Mouse (Mus musculus): ENCODE measurements around the gene Gm17349. TPM values are rescaled to one million over a fixed set of nuclear protein-coding genes. Genes with fewer than 3 reads are reported as not detected.

The Gm17349 gene
- polyA plus RNA-seq, 1 experiment from 2014 or later = 3.0 TPM

- Histone ChIP-seq H3K4me1 (replicated peaks; ENCODE audit: control insufficient read depth, insufficient read depth, low read length) (no peaks in the 10 kb centered on the region), H3K9me3 (ENCODE audit: control insufficient read depth) (no peaks in the 10 kb centered on the region), H3K4me3 (ENCODE audit: low read depth, low read length) (no peak overlapping the region), H3K4me2 (replicated peaks; ENCODE audit: low read depth) (no peak overlapping the region), H3K27ac (ENCODE audit: low read depth, low read length) (peak overlapping the region; percentile 64; the same call in 1 of the 2 replicates), H3K9ac (ENCODE audit: low read depth, low read length) (no peak overlapping the region), H3K36me3 (ENCODE audit: control insufficient read depth, insufficient read depth) (peaks cover 36% of the 10 kb centered on the region), H3K27me3 (replicated peaks; ENCODE audit: control insufficient read depth, insufficient read depth, low read length) (no peaks in the 10 kb centered on the region)
- TF ChIP-seq CTCF (IDR thresholded peaks at IDR 0.05; ENCODE audit: low read depth) = no peak
- 59% methylated on average over 11 of the region's 11 CpGs for WGBS
- ATAC-seq = no peak
These were observed 10.9 kb upstream of the Gm17349 start for GRCm38 (mm10) chr15:99715982-99716746.

- Histone ChIP-seq H3K4me1 (replicated peaks; ENCODE audit: control insufficient read depth, insufficient read depth, low read length) (no peaks in the 10 kb centered on the region), H3K27ac (ENCODE audit: low read depth, low read length) (0 out of 2 replicates have a peak overlapping the region, but pooled peaks have one; percentile 16), H3K27me3 (replicated peaks; ENCODE audit: control insufficient read depth, insufficient read depth, low read length) (no peaks in the 10 kb centered on the region), H3K9me3 (ENCODE audit: control insufficient read depth) (no peaks in the 10 kb centered on the region), H3K4me2 (replicated peaks; ENCODE audit: low read depth) (no peak overlapping the region), H3K36me3 (ENCODE audit: control insufficient read depth, insufficient read depth) (peaks cover 36% of the 10 kb centered on the region), H3K9ac (ENCODE audit: low read depth, low read length) (no peak overlapping the region), H3K4me3 (ENCODE audit: low read depth, low read length) (no peak overlapping the region)
- no peak for TF ChIP-seq CTCF (IDR thresholded peaks at IDR 0.05; ENCODE audit: low read depth)
- ATAC-seq = peak; percentile 39; the same call in 1 of the 2 replicates
- 56% methylated on average over 13 of the region's 13 CpGs for WGBS
These were observed 10.1 kb upstream of the Gm17349 start for GRCm38 (mm10) chr15:99715361-99715865.

GRCm38 (mm10) chr15:99714858-99715257 lies 9.6 kb upstream of the Gm17349 start:
- H3K4me2 ChIP-seq (replicated peaks; ENCODE audit: low read depth) = no peak overlapping the region
- H3K4me1 ChIP-seq (replicated peaks; ENCODE audit: control insufficient read depth, insufficient read depth, low read length) = no peaks in the 10 kb centered on the region
- no peaks in the 10 kb centered on the region for H3K27me3 ChIP-seq (replicated peaks; ENCODE audit: control insufficient read depth, insufficient read depth, low read length)
- TF ChIP-seq CTCF (IDR thresholded peaks at IDR 0.05; ENCODE audit: low read depth) = peak; percentile 95
- peaks cover 41% of the 10 kb centered on the region for H3K36me3 ChIP-seq (ENCODE audit: control insufficient read depth, insufficient read depth)
- no peak overlapping the region for H3K4me3 ChIP-seq (ENCODE audit: low read depth, low read length)
- no peak overlapping the region for H3K9ac ChIP-seq (ENCODE audit: low read depth, low read length)
- 44% methylated on average over 7 of the region's 7 CpGs for WGBS
- H3K9me3 ChIP-seq (ENCODE audit: control insufficient read depth) = no peaks in the 10 kb centered on the region
- peak; percentile 9; the same call in 1 of the 2 replicates for ATAC-seq
- 0 out of 2 replicates have a peak overlapping the region, but pooled peaks have one; percentile 16 for H3K27ac ChIP-seq (ENCODE audit: low read depth, low read length)

GRCm38 (mm10) chr15:99714206-99714605 lies 8.9 kb upstream of the Gm17349 start:
- H3K36me3 ChIP-seq (ENCODE audit: control insufficient read depth, insufficient read depth) = peaks cover 47% of the 10 kb centered on the region
- no peaks in the 10 kb centered on the region for H3K9me3 ChIP-seq (ENCODE audit: control insufficient read depth)
- no peak for TF ChIP-seq CTCF (IDR thresholded peaks at IDR 0.05; ENCODE audit: low read depth)
- 78% methylated on average over 4 of the region's 4 CpGs for WGBS
- no peaks in the 10 kb centered on the region for H3K27me3 ChIP-seq (replicated peaks; ENCODE audit: control insufficient read depth, insufficient read depth, low read length)
- H3K27ac ChIP-seq (ENCODE audit: low read depth, low read length) = no peak overlapping the region
- H3K4me2 ChIP-seq (replicated peaks; ENCODE audit: low read depth) = no peak overlapping the region
- no peak overlapping the region for H3K4me3 ChIP-seq (ENCODE audit: low read depth, low read length)
- no peaks in the 10 kb centered on the region for H3K4me1 ChIP-seq (replicated peaks; ENCODE audit: control insufficient read depth, insufficient read depth, low read length)
- no peak overlapping the region for H3K9ac ChIP-seq (ENCODE audit: low read depth, low read length)
- ATAC-seq = no peak

- Histone ChIP-seq H3K9ac (ENCODE audit: low read depth, low read length) (no peak overlapping the region), H3K4me2 (replicated peaks; ENCODE audit: low read depth) (no peak overlapping the region), H3K4me3 (ENCODE audit: low read depth, low read length) (no peak overlapping the region), H3K9me3 (ENCODE audit: control insufficient read depth) (no peaks in the 10 kb centered on the region), H3K36me3 (ENCODE audit: control insufficient read depth, insufficient read depth) (peaks cover 53% of the 10 kb centered on the region), H3K4me1 (replicated peaks; ENCODE audit: control insufficient read depth, insufficient read depth, low read length) (no peaks in the 10 kb centered on the region), H3K27ac (ENCODE audit: low read depth, low read length) (no peak overlapping the region), H3K27me3 (replicated peaks; ENCODE audit: control insufficient read depth, insufficient read depth, low read length) (no peaks in the 10 kb centered on the region)
- 89% methylated on average over 3 of the region's 3 CpGs for WGBS
- no peak for TF ChIP-seq CTCF (IDR thresholded peaks at IDR 0.05; ENCODE audit: low read depth)
- no peak for ATAC-seq
These were observed 8.3 kb upstream of the Gm17349 start for GRCm38 (mm10) chr15:99713569-99713968.

GRCm38 (mm10) chr15:99712666-99713559 lies 7.6 kb upstream of the Gm17349 start:
- no peaks in the 10 kb centered on the region for H3K4me1 ChIP-seq (replicated peaks; ENCODE audit: control insufficient read depth, insufficient read depth, low read length)
- H3K4me3 ChIP-seq (ENCODE audit: low read depth, low read length) = no peak overlapping the region
- peak overlapping the region; percentile 54 for H3K27ac ChIP-seq (ENCODE audit: low read depth, low read length)
- H3K27me3 ChIP-seq (replicated peaks; ENCODE audit: control insufficient read depth, insufficient read depth, low read length) = no peaks in the 10 kb centered on the region
- H3K9ac ChIP-seq (ENCODE audit: low read depth, low read length) = no peak overlapping the region
- H3K9me3 ChIP-seq (ENCODE audit: control insufficient read depth) = no peaks in the 10 kb centered on the region
- peaks cover 60% of the 10 kb centered on the region for H3K36me3 ChIP-seq (ENCODE audit: control insufficient read depth, insufficient read depth)
- TF ChIP-seq CTCF (IDR thresholded peaks at IDR 0.05; ENCODE audit: low read depth) = 0 out of 2 replicates have a peak, but pooled peaks have one; percentile 1
- H3K4me2 ChIP-seq (replicated peaks; ENCODE audit: low read depth) = no peak overlapping the region
- no peak for ATAC-seq
- 64% methylated on average over 13 of the region's 13 CpGs for WGBS

All from intestine, postnatal 0 days (tissue).